Mouse (Mus musculus) lung, adult 18-20 months (tissue): ENCODE results near the gene Upp2.

Source experiments
- DNase-seq, 2 experiments: peaks; one replicate each; pipeline ENCODE4 v3.0.0; 2022; ENCODE audit warnings: mixed read lengths in 2 of 2

Upp2 gene

GRCm38 (mm10) chr2:58552296-58552695, 14.8 kb upstream of the Upp2 start:
- no peak for DNase-seq

GRCm38 (mm10) chr2:58557045-58557845, 9.9 kb upstream of the Upp2 start:
- DNase-seq = no peak

- peak; percentile 36 to 68 for DNase-seq
These were observed 5.0 kb upstream of the Upp2 start for GRCm38 (mm10) chr2:58562137-58562536.

DNA sequence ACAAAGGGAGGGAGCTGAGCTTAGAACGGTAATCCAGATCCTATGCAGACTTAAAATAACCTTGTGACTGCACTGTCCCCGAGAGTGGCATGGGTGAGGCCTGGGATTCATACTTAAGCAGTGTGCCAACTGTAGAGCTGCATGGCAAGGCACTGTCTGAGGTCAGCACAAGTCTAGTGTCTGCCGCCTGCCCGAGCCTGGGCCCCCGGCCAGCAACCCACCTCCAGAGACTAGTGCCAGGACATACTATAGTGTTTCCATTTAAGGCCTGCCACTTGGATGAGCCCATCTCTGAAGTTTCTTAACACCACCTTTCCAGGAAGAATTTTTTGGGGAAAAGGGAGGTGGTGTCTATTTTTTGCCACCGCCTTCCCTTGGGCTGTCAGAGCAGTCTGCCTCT, 1.8 kb upstream of the Upp2 start:
- DNase-seq = peak; percentile 25 to 45

DNA sequence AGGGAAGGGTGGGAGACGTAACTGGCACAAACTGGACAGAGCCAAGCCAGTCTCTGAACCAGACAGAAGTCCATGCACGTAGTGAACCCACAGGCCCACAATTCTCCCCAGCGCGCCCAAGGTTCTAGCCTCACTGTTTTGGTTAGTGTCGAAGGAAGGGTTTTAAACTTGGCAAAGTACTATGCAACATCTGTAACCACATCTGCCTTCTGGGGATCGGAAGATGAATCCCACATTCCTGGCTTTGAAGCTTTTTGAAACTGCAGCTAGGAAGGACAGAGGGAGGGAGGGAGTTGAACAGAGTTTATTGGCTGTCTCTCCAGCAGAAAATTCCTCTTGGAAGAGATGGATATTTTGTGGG, 1.1 kb upstream of the Upp2 start:
- DNase-seq = no peak

GRCm38 (mm10) chr2:58566410-58567065, 560 bp upstream of the Upp2 start:
- DNase-seq = peak; percentile 66 to 77

GRCm38 (mm10) chr2:58567866-58568719, 995 bp downstream of the Upp2 start:
- no peak for DNase-seq

GRCm38 (mm10) chr2:58568841-58569645, 1.9 kb downstream of the Upp2 start:
- DNase-seq = no peak

DNA sequence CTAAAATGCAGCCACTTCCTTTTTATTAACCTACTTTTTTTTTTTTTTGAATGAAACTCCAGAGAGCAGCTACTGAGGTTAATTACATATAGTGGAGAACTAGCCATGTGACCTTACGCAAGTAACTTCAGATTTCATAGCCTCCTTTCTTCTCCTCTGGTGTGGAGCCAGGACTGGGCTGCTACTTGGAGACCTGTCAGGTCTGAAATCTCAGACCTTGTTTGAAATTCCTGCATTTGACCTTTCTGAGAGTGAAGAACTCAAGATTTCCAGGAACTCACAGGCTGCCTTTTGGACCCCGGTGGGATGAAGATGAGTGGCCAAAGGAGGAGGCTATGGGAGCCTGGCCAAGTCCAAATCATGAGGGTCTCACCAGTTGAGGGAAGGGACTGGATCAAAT, 7.1 kb downstream of the Upp2 start:
- peak in 1 of 2 experiments; percentile 28 for DNase-seq

DNA sequence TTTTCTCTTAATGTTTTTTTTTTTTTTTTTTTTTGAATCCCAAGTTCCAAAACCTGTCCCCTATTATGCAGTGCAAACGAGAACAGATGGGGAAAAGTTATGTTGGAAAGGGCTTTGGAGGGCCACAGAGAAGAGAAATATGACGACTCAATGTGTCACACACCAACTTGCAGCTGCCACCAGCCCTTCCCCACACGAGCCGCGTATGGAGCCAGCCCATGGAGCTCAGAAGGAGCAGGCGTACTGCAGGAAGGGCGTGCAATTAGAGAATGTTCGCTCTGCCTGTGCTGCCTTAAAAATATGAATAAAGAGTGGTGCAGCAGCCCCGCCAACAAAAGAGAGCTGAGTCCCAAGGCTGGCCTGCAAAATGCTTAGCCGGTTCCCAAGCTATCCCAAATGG, 19.2 kb downstream of the Upp2 start:
- no peak for DNase-seq

DNA sequence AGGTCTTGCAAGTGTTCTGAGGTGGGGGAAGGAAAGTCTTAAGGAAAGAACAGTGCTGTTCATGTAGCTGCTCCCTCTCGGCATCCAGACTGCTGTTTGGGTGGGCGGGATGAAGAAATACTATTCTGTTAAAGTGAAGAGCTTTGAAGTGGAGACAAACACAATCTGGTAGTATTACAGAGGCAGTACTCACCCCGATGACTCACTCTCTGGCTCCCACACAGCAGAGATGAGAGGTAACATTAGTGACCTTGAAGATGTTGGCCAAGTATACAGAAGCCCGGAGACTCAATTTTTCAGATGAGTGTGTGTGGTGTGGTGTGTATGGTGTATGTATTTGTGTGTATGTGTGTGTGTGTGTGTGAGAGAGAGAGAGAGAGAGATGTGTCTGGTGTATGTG, 22.5 kb downstream of the Upp2 start:
- peak; percentile 52 to 70 for DNase-seq

DNA sequence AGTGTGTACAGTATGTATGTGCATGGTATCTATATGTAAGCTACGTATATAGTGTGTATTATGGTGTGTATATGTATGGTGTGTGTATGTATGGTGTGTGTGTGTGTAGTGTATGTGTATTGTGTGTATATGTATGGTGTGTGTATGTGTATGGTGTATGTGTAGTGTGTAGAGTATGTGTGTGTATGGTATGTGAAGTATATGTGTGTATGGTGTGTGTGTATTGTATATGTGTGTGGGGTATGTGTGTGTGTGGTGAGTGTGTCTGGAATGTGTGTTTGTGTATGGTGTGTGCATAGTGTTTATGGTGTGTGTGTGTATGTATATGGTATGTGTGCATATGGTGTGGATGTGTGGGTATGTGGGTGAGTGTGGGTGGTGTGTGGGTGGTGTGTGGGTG, 23.0 kb downstream of the Upp2 start:
- no peak for DNase-seq

DNA sequence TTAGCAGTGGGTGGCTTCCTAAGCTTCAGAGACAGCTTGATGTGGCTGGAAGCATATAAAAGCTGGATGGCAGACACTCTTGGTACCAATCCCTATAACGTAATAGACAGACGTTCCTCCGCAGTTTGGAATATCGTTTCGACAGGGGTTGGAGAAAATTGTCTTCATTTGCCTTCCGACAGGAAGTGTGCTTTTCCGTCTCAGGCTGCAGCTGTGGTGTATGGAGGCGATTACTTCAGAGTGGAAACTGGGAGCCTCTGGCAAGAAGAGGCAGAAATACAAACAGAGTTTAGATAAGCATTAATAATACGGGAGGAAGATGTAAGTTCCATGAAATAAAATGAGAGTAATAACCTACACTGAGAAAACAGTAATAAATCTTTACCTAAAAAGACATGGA, 28.3 kb downstream of the Upp2 start:
- DNase-seq = no peak

GRCm38 (mm10) chr2:58596774-58597342, 29.8 kb downstream of the Upp2 start:
- DNase-seq = no peak

DNA sequence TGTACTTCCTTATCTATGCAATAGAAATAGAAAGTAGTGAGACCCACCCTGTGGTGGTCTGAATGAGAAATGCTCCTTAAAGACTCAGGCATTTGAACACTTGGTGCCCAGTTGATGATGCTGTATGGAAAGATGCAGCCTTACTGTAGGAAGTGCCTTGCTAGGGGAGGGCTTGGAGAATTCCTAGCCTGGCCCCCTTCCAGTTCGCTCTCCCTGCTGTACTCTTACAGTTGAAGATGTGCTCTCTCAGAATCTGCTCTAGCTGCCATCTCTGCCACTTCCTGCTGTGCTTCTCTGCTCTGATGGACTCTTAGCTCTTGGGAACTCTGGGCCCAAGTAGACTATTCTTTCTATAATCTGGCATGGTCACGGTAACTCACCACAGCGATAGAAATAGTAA, 30.5 kb downstream of the Upp2 start:
- DNase-seq = no peak

DNA sequence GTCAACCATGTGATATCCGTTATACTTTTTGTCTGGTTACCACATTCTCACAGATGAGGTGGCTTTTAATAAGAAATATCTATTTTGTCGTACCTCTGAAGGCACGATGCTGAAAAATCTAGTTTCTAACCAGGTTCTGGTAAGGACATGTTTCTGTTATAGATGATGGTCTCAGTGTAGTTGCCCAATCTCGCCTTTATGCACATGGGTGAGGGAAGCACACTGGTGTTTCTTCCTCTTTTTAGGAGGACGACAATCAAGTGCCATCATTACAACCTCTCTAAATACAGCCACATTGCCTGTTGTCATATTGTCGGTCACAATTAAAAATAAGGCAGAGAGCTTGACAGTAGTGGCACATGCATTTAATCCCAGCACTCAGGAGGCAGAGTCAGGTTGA, 32.5 kb downstream of the Upp2 start:
- no peak for DNase-seq

DNA sequence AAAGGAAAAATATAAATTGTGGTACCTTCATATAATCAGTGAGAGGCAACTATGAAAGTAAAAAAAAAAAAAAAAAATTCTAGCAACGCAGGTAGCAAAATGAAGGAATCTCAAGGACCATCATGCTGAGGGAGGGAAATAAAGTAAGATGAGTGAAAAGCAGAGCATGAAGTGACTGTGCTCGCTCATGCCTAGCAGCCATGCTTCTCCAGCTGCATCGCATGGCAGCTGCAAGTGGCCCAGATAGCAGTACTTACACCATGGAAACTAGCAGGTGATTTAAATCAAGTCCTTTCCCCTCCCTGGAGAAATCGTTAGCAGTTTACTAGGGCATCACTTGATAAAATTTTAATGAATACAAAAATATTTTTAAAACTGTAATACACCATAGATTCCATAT, 34.3 kb downstream of the Upp2 start:
- DNase-seq = no peak

GRCm38 (mm10) chr2:58603379-58603778, 36.3 kb downstream of the Upp2 start:
- DNase-seq = no peak

- DNase-seq = no peak
These were observed 37.7 kb downstream of the Upp2 start for GRCm38 (mm10) chr2:58604791-58605190.

- no peak for DNase-seq
These were observed 46.6 kb downstream of the Upp2 start for GRCm38 (mm10) chr2:58613720-58614119.

DNA sequence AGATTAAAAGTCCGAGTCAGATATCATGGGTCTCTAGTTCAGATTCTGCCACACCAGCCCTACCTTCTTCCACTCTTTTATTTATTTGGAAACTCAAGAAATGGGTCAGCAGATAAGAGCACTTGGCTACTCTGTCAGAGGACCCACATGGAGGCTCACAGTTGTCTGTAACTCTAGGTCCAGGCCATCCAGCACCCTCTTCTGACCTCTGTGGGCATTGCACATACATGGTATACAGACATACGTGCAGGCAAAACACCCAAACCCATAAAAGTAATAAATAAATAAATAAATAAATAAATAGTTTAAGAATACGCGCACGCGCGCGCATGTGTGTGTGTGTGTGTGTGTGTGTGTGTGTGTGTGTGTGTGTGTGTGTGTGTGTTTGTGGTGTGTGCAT, 47.8 kb downstream of the Upp2 start:
- DNase-seq = no peak

DNA sequence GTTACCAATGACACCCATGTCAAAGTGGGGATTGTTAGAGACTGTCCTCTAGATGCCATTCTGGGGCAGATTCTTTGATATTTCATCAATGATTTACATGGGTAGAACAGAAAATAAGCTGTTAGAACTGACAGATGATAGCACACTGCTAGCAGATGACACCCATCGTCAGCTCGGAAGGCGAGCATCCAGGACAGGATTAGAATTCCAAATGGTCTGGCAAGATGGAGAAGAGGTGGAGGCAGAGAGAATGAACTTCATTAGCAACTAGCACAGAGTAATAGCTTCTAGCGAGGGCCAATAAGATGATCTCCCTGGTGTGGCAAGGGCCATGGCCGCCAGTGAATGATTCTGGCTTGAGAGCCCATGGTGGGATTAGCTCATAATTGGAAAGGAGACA, 48.7 kb downstream of the Upp2 start:
- no peak for DNase-seq
